Comparison of ENCODE assay signal across 23 mouse cellular contexts in the genomic region with DNA sequence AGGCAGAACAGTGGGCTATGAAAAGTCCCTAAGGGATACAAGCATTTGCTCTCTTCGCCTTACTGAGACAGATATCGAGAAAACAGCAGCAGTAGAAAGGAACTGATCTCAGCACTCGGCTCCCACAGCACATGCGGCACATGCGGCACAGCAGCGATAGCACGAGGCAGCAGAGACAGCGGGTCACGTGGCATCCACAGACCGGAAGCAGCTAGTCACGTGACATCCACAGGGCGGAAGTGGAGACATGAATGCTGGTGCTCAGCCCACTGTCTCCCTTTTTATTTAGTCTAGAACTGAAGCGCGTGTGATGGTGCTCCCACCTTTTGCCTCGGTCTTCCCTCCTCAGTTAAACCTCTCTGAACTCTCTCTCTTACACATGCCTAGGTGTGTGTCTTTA. TPM values are rescaled to one million over a fixed set of nuclear protein-coding genes. Genes with fewer than 3 reads are reported as not detected.
DNase-seq lines count a peak whose midpoint lies in the region; ATAC-seq and TF ChIP-seq lines count a peak whose summit lies in the region.
"Had no signal": no experiment of that assay in that cellular context is flagged by ENCODE, and none has a peak within 500 bp of the region (broad histone marks: within the 10 kb centered on the region; RNA-seq: fewer than 3 reads in every experiment).

No protein-coding gene starts in this region.

- no peaks in the 10 kb centered on the region for H3K79me2 ChIP-seq in C2C12 (ENCODE audit: control insufficient read depth, insufficient read depth)

- no peak overlapping the region for H3K27ac ChIP-seq in kidney, postnatal 0 days
- no peak overlapping the region for H3K27ac ChIP-seq in kidney, embryonic 15.5 days
- H3K27ac ChIP-seq: embryonic facial prominence, embryonic 13.5 days; forebrain, embryonic 12.5 days; heart, adult 2 months; heart, embryonic 15.5 days; hindbrain, embryonic 13.5 days; hindbrain, postnatal 0 days had no signal

- H3K4me3 ChIP-seq in kidney, postnatal 0 days (replicated peaks; ENCODE audit: low read depth, low read length), result no peak overlapping the region
- no peak overlapping the region for H3K4me3 ChIP-seq in kidney, embryonic 15.5 days (replicated peaks)
- no peak overlapping the region for H3K4me3 ChIP-seq in C2C12 (ENCODE audit: insufficient read depth, poor library complexity, severe bottlenecking)
- H3K4me3 ChIP-seq: embryonic facial prominence, embryonic 13.5 days; forebrain, embryonic 12.5 days; heart, adult 2 months; heart, embryonic 15.5 days; hindbrain, embryonic 13.5 days had no signal

- H3K9me3 ChIP-seq in kidney, postnatal 0 days (replicated peaks; ENCODE audit: low read length), result no peaks in the 10 kb centered on the region
- H3K9me3 ChIP-seq in kidney, embryonic 15.5 days (replicated peaks), result no peaks in the 10 kb centered on the region
- H3K9me3 ChIP-seq: embryonic facial prominence, embryonic 13.5 days; forebrain, embryonic 12.5 days; heart, embryonic 15.5 days; hindbrain, embryonic 13.5 days had no signal

- no peaks in the 10 kb centered on the region for H3K27me3 ChIP-seq in kidney, postnatal 0 days (ENCODE audit: insufficient read depth, low read length)
- H3K27me3 ChIP-seq in kidney, embryonic 15.5 days, result peaks cover 13% of the 10 kb centered on the region
- H3K27me3 ChIP-seq in C2C12 (ENCODE audit: control insufficient read depth, insufficient read depth, insufficient read length), result peaks cover 27% of the 10 kb centered on the region

- 72% methylated on average over 15 of the region's 15 CpGs for WGBS in kidney, postnatal 0 days
- 82% methylated on average over 15 of the region's 15 CpGs for WGBS in kidney, embryonic 15.5 days

- H3K4me2 ChIP-seq in kidney, postnatal 0 days (ENCODE audit: low read length), result no peak overlapping the region
- no peak overlapping the region for H3K4me2 ChIP-seq in kidney, embryonic 15.5 days
- H3K4me2 ChIP-seq: embryonic facial prominence, embryonic 13.5 days; forebrain, embryonic 12.5 days; heart, embryonic 11.5 days; heart, embryonic 15.5 days; hindbrain, embryonic 13.5 days had no signal

- no peak for ATAC-seq in kidney, postnatal 0 days (replicated peaks; ENCODE audit: low FRiP score, low read depth)
- ATAC-seq in kidney, embryonic 15.5 days (replicated peaks; ENCODE audit: low FRiP score), result no peak
- ATAC-seq: forebrain, embryonic 16.5 days; hindbrain, postnatal 0 days had no signal

- no peak for TF ChIP-seq CTCF in kidney, postnatal 0 days (IDR thresholded peaks at IDR 0.05; ENCODE audit: low read depth)
- no peak for TF ChIP-seq CTCF in C2C12 (IDR thresholded peaks at IDR 0.05; ENCODE audit: control insufficient read depth, insufficient read depth, insufficient read length)

- H3K4me1 ChIP-seq in kidney, postnatal 0 days (replicated peaks; ENCODE audit: insufficient read depth, low read length), result no peaks in the 10 kb centered on the region; the same call in 1 of the 2 replicates
- peaks cover 14% of the 10 kb centered on the region for H3K4me1 ChIP-seq in kidney, embryonic 15.5 days

- H3K9ac ChIP-seq in kidney, postnatal 0 days (ENCODE audit: low read depth, low read length), result no peak overlapping the region
- no peak overlapping the region for H3K9ac ChIP-seq in kidney, embryonic 15.5 days
- H3K9ac ChIP-seq: embryonic facial prominence, embryonic 13.5 days; forebrain, embryonic 12.5 days; heart, embryonic 15.5 days; hindbrain, embryonic 13.5 days had no signal

- intact Hi-C loops in left cerebral cortex, postnatal 4 days (cut with DNase I), result no loop called here

- peak; percentile 47 for DNase-seq in kidney, postnatal 0 days (ENCODE audit: low spot score)
- DNase-seq in MN1 (ENCODE audit: low spot score), result peak; percentile 36
- peak; percentile 59 for DNase-seq in testis, postnatal 14 days (ENCODE audit: low spot score)
- no peak for DNase-seq in left cerebral cortex, postnatal 4 days
- DNase-seq in urinary bladder, adult 2 months (ENCODE audit: low spot score), result no peak
- DNase-seq: adrenal gland, postnatal 25 days; B cell, adult 2 months; cerebellum, adult 18-20 months; cerebellum, adult 9-11 months; cerebellum, postnatal 36 days; gastrocnemius, postnatal 10 days; heart, adult 2 months; heart, postnatal 14 days had no signal

- H3ac ChIP-seq in C2C12 (ENCODE audit: control insufficient read depth, insufficient read length, low read depth), result no peak overlapping the region

- H3K36me3 ChIP-seq in kidney, postnatal 0 days (ENCODE audit: insufficient read depth, low read length), result no peaks in the 10 kb centered on the region
- H3K36me3 ChIP-seq in kidney, embryonic 15.5 days, result no peaks in the 10 kb centered on the region
- H3K36me3 ChIP-seq in C2C12 (ENCODE audit: control insufficient read depth, insufficient read depth), result no peaks in the 10 kb centered on the region
- H3K36me3 ChIP-seq: embryonic facial prominence, embryonic 13.5 days; forebrain, embryonic 12.5 days; heart, embryonic 15.5 days; hindbrain, embryonic 13.5 days had no signal

- H3K79me3 ChIP-seq in C2C12 (ENCODE audit: low read depth), result no peaks in the 10 kb centered on the region

TF ChIP-seq in C2C12, 6 proteins besides CTCF, POLR2A, EP300 and RAD21:
- TF ChIP-seq USF1 (IDR thresholded peaks at IDR 0.05; ENCODE audit: low read depth), result peak; percentile 77
- no peak for TF ChIP-seq FOSL1 (IDR thresholded peaks at IDR 0.05; ENCODE audit: insufficient read depth, low read length, poor library complexity, severe bottlenecking)

RNA-seq across cellular contexts. Expression of a gene that starts 9.7 kb away (rescaled TPM):
- 0.04 TPM in 2 replicates for polyA plus RNA-seq in kidney, postnatal 0 days (2015; fragmentation: Nextera tagmentation; extraction: Ambion mirVana)
- polyA plus RNA-seq in kidney, embryonic 15.5 days (2015; fragmentation: Nextera tagmentation; extraction: Ambion mirVana), result 0.10 and 0.36 TPM in 2 replicates
- not detected for polyA plus RNA-seq in C2C12 (2012; fragmentation: generic; extraction: Trizol)
- 100 to 1,000 TPM; 251 to 271 TPM for total RNA-seq in left cerebral cortex, postnatal 4 days (2021)
- 0.08 and 0.10 TPM in 2 replicates for polyA plus RNA-seq in urinary bladder, adult 2 months (2012; rRNA removed)
- total RNA-seq: hematopoietic stem cell, adult 5-6 weeks had no signal

RNA-seq across cellular contexts. Expression of a gene that starts 31.6 kb away (rescaled TPM):
- polyA plus RNA-seq in kidney, postnatal 0 days (2015; fragmentation: Nextera tagmentation; extraction: Ambion mirVana), result 4.8 and 5.2 TPM in 2 replicates
- 4.9 TPM in 2 replicates for polyA plus RNA-seq in kidney, embryonic 15.5 days (2015; fragmentation: Nextera tagmentation; extraction: Ambion mirVana)
- polyA plus RNA-seq in C2C12 (2012; fragmentation: generic; extraction: Trizol), result 1.5 TPM
- total RNA-seq in left cerebral cortex, postnatal 4 days (2021), result under 1 TPM; 0.28 to 0.44 TPM
- polyA plus RNA-seq in urinary bladder, adult 2 months (2012; rRNA removed), result 1.1 and 1.5 TPM in 2 replicates
- total RNA-seq: hematopoietic stem cell, adult 5-6 weeks; hindbrain, postnatal 0 days had no signal

Comparison
In these comparisons a context has a peak if more than half of its experiments do, and no peak if none do; other contexts are left out.
1. DNase-seq: peak in kidney, postnatal 0 days (single experiment), MN1 (single experiment) and testis, postnatal 14 days (single experiment); none in left cerebral cortex, postnatal 4 days (single experiment) and urinary bladder, adult 2 months (single experiment).